Mouse (Mus musculus) testis, postnatal 10 days (tissue): ENCODE data around the gene Esp31.

ENCODE experiments used
- DNase-seq: peaks from one replicate; pipeline ENCODE4 v3.0.0; 2021; ENCODE audit warnings: low spot score

Esp31 gene

GRCm38 (mm10) chr17:38639147-38639546 lies at the start of gene Esp31:
TSS of gene Esp31 (plus strand) at chr17:38639447.
- no peak for DNase-seq
